Mouse (Mus musculus): Measurements from ENCODE around the gene Rabl2.

Gene Rabl2

GRCm38 (mm10) chr15:89550506-89550905, 41.2 kb downstream of the Rabl2 start:
- no peak for DNase-seq

- DNase-seq: no peak
Observed at GRCm38 (mm10) chr15:89548837-89549236, 42.9 kb downstream of the Rabl2 start.

GRCm38 (mm10) chr15:89547824-89548601, 43.7 kb downstream of the Rabl2 start:
- DNase-seq: no peak

GRCm38 (mm10) chr15:89547321-89547720, 44.4 kb downstream of the Rabl2 start:
- DNase-seq: no peak

- no peak for DNase-seq
Observed at GRCm38 (mm10) chr15:89544171-89544570, 47.6 kb downstream of the Rabl2 start.

- DNase-seq: no peak
Observed at GRCm38 (mm10) chr15:89533843-89534207, 57.9 kb downstream of the Rabl2 start.

GRCm38 (mm10) chr15:89532924-89533842, 58.5 kb downstream of the Rabl2 start:
- DNase-seq: no peak
